Mouse (Mus musculus): ENCODE measurements around the gene Dram1.
"Not testable (repeated sequence)": the region's sequence is repeated elsewhere in the genome, so short reads cannot be mapped to it uniquely, and the experiment has no call there.

Dram1 gene

DNA sequence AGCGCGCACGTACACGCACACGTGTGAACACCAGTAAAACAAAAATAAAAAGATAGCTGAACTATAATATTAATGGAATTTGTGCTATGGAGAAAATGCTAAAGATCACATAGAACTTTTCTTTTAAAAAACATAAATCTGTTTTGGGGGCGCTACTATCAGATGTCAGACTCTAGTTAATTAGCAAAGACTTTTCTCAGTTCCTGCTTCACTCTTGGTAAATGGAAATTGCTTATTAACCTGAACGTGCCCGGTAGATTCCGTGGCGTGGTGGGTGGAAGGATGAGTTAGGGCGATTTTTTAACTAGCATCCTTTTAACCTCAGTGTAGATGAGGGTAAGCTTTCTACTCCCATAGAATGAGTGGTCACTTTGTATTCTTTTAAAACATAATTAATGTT is 6.4 kb upstream of the Dram1 start:
- no peak for DNase-seq

DNA sequence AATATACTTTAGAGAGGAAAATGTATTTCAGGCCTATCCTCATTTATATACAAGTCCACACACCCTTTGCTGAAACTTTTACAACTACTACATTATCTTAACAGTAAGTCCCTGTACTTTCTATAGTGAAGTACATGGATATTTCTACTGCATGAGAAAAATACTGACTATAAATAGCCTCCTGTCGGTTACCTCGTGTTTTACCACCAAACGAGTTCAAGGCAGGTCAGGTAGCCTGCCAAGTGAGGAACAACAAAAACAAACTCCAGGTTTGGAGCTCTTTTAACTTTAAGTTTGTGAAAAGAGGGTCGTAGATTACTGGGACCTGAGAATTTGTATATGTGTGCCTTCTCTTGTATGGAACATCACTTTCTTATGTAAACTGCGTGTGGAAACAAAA is 5.2 kb upstream of the Dram1 start:
- DNase-seq, result no peak

DNA sequence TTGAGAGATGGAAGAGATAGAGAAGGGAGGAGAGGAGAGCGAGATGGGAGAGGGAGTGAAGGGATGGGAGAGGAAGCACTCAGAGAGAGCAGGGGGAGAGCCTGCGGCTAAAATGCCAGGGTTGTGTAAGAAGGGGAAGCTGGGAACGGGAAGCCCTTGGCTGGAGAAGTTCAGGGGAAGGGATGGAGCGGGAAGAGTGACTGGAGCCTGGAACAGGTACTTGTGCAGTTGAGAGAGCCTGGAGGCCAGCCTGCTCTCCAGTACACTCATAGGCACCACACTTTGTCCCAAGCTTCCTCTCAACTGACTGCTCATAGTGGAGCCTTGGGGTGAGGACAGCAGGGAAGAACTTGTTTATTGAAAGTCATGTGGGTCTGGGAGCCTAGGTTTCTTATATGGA is 4.6 kb upstream of the Dram1 start:
- DNase-seq, result peak; percentile 46

DNA sequence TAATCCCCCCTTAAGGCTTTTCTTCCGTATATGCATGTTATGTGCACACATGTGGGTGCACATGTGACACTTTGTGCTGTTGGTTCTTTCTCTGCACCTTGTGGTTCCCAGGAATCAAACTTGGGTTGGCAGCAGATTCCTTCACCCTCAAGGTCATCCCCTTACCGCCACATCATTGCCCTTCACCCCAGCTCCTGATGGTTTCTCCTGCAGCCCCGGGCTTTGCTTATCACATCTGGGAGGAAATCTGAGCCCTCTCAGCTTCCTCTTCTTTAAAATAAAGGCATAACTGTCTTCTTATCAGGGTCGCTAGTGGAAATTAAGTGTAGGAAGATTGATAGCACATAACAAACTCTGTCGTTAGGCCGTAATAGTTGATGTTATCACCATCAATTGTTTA is 3.1 kb upstream of the Dram1 start:
- no peak for DNase-seq

DNA sequence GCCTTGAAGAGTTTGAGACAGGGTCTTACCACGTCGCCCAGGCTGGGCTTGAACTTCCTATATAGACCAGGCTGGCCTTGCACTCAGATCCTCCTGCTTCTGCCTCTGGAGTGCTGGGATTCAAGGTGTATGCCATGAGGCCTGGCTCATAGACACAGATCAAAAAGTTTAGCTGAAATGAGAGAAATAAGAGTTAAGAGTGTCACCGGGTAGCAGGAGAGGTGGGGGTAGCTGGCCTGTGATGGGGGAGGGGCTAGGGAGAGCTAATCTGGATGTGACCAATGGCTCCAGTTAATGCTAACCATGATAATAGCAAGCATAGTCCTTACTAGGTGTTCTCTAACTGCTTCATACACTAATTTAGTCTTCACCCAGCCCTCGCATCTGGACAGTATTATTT is 2.4 kb upstream of the Dram1 start:
- DNase-seq, result no peak

DNA sequence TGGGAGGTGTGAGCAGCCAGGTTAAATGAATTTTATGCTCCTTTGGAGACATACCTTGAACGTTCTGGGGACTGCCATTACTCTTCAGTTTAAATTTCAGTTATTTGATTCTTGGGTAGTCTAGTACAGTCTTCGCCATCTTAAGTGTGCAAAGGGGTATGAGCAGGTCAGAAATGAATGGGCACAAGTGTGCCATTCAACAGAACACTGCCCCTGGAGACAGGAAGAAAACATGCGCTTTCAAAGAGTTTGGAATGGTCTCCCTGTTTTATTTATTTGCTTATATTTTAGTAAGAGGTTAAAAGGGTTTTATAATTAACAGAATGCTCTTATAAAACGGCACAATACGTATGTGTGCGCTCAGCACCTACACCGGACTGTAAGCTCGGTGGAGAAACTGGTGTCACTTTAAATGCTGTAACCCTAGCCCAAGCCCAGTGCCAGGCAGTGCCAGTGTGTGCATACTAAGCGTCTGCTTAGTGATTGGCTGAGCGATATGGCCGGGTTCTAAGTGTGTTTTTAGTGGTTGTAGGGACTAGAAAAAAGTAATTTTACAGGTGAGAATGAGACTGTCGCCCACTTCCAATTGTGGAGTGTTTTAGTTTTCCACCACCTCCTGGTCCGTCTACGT is 1.7 kb upstream of the Dram1 start:
- no peak for DNase-seq

DNA sequence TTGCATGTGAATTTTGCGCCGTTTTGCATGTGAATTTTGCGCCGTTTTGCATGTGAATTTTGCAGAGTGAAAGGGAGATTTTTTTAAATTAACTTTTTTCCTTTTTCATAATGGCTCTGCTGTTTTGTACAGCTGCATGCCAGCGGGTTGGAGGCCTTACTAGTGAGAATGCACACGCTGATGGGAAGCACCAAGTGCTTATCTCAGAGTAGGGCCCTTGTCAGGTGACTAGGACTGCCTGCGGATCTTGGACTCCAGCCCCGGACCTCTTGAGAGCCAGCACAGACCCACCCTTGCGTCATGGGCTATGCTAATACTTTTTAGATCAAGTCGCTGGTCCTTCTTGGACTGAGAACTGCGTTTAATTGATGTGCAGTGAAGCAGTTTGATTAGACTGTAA is 1.1 kb upstream of the Dram1 start:
- peak; percentile 89 for DNase-seq

DNA sequence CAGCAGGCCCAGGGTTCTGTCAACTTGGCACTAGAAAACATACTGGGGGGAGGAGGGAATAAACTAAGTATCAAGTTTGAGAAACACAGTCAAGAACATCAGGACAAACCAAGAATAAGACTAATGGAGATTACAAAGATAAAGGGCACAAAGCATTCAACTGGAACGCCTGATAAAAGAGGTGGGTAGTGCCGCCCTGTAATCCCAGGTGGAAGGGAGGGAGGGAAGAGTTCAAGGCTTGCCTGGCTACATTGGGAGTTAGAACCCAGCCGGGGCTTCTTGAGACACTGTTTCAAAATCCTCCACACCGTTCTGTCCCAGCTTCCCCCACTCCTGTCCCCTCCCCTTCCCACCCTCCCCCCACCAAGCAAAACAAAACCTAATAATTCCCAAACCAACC is 1.2 kb downstream of the Dram1 start:
- no peak for DNase-seq

DNA sequence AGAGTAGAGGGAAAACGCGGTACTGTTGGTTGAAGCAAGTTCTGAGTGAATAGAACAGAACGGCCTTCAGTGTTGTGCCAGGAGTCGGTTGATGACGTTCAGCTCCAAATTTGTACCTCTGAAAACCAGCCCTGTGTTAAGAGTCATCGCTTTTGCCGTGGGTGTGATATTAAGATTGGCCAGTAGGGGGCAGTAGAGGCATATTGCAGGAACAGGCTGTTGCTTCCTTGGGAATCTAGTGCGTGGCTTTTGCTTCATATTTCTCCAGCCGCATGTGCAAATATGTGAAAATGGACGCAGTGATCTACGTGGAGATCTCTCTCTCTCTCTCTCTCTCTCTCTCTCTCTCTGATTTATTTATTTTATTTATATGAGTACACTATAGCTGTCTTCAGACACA is 2.1 kb downstream of the Dram1 start:
- peak; percentile 95 for DNase-seq

DNA sequence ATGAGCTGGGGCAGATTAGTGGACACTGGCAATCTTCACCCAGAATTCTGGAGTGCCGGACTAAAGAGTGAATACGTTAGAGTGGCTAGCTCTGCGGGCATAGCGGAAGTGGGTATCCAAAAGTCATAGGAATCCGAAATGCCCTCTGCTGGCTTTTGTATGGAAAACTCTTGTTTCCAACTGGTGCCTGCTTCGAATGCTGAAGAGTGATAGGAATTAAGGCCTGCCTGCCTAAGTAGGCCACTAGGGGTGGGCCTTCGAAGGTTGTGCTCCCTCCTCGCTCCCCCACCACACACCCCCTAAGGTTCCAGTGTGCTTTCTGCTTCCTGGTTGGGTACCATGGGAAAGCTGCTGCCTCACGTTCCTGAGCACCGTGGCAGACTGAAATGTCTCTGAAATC is 3.9 kb downstream of the Dram1 start:
- no peak for DNase-seq

DNA sequence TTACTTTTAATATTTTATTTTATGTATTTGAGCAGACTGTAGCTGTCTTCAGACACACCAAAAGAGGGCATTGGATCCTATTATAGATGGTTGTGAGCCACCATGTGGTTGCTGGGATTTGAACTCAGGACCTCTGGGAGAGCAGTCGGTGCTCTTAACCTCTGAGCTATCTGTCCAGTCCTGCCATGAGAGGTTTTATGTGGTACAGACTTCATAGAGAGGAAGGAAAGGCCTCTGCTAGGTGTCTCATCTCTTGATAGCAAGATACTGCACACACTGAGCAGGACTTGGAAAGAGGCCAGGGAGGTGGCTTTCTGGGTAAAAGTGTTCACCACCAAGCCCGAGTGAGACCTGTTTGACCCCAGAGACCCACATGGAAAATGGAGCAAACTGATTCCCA is 5.9 kb downstream of the Dram1 start:
- DNase-seq, result not testable (repeated sequence)

DNA sequence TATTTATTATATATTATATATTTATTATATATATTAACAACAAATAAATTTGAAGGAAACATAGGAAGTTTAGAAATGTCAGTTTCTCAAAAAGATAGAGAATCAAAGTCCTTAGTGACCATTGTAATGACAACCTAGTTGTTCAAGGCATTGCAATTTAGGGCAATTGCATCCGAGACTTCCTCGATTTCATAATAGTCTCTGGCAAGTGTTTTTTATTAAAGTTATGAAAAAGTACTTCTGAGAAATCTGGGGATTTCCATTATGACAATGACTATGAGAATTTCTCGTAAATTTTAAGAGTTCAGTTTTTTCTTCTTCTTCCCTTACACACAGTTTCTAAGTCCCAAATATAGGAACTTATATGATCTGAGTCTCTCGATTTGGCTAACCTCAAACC is 6.4 kb downstream of the Dram1 start:
- DNase-seq, result no peak

DNA sequence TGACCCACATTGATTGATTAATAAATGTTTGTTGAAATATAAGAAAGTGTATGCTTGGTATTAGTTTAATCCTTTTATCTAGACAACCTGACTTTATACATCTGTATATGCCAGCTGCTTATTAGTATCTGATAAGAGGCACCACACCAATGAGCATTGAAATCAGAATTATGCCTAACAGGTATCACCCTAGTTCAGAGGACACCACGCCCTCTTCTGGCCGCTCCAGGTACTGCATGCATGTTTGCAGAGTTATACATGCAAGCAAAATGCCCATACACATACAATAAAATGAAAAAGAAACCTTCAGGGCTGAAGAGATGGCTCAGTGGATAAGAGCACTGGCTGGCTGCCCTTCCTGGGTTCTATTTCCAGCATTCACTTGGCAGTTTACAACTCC is 7.1 kb downstream of the Dram1 start:
- peak; percentile 76 for DNase-seq

DNA sequence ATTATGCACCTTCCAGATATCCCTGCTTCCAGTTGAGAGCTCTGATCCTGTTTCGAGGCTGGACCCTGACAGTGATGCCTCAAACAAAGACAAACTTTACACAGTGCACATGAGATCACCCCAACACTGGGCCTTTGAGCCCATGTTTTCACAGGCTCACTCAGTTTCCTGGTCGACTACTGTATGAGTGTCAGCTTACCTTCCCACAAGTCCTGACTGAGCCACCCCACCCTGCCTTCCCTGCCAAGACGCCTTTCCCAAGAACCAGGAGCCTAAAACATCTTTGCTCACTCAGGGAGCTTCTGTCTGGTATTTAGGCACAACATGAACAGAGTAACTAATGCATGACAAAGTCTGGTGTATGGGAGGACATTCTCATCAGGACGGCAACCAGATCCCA is 9.6 kb downstream of the Dram1 start:
- DNase-seq, result no peak

DNA sequence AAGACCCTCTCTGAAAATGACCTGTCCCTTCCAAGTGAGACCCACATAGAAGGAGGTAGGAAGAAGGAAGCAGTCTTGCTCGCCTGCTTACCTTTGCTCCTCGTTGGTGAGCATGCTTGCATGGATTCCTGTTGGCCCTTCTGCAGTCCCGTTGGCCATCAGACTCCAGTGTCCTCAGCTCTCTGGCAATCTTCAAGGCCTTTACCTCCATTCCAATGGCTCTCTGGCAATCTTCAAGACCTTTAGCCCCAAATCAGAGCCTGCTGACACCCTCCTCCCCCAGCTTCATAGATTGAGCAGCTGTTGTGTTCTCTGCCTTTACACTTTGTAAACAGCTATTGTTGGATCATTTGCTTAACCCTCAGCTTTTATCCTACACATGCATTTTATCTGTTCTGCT is 14.7 kb downstream of the Dram1 start:
- DNase-seq, result no peak

DNA sequence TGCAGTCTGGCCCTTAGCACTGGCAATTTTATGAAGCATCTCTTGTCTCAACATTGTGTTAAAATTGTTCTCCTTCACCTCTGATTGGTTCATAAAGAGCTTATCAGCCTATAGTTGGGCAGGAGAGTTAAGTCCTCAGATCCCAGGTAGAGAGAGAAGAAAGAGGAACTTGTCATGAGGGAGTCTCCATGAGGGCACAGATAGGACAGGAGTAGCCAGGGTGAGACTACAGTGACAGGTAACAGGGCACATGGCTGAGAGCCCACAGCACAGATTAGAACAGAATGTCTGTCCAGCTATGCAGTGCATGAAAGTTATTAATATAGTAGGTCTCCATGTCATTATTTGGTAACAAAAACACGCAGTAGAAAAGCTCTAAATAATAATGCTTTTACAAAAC is 16.7 kb downstream of the Dram1 start:
- no peak for DNase-seq

DNA sequence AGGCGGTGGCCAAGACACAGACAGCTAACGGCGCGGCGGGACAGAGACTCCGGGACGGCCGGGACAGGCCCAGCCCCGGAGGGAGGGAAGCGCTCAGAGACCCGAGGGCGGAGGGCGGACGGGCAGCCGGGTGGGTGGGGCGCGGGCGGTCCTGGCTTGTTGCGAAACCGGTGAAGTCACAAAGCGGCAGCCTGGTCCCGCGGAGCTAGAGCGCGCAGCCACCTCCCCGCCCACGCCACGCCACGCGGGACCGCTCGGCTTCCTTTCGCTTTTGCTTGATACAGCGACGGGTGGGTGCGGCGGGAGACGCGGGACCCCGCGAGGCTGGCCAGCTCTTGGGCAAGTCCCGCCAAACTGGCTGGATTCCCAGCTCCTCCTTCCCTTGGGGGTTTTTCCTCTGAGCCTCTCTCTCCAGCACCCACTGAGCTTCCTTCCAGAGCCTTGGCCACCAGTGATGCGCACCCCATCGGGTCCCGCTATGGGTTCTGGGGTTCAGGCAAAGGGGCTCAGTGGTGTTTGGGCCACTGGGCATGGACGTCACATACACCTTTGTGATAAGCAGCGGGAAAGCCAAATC is 21.8 kb downstream of the Dram1 start:
- DNase-seq, result peak; percentile 85

DNA sequence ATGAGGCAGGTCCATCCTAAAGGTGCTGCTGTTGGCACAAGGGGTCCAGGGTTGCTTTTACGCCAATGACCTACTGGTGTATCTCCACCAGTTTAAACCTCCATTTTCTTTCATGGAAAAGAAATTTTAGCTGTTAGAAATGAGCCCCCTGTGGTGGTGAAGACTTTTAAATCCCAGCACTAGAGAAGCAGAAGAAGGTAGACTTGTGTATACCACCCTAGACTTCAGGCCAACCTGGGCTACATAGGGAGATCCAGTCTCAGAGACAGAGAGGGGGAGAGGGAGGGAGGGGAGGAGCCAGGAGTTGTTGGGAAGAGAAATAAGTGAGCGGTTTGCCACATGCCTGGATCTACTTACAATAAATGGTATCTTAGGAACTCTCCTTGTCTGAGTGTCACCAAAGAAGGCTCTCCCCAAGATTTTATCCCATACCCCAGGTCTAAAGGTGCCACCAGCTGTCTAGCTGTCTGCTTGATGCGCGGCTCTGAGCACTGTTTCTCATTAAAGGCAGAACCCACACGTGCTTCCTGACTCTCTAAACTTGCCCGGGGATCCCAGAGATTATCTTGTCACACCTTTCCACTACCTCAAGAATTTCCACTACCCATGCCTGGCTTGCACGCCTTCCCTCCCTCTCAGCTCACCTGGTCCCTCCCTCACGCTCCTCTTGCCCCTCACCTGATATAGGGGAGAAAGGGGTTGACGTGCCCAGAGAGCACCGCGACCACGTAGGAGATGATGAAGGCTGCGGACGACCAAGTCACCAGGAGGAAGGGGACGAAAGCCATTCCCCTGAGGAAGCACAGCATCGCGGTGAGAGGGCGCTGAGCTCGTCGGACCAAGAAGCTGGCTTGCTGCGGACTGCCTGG is 22.5 kb downstream of the Dram1 start:
- peak; percentile 45 for DNase-seq

DNA sequence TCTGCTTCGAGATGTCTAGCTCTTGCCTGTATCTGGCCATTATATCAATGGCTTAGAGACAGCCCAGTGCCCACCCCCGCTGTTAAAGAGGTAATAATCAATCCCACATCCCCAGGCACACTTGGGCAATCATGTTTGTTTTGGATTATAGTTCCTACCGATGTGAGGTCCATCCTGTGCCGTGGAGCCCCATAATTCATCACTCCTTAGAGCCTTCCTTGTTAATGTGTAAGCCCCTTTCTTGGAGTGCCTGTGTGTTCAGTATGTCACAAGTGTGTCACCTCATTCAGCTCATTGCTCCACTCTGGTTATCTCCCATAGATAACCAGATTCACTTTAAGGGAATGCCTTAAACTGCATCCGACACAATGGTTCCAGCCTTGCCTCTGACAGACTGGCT is 24.3 kb downstream of the Dram1 start:
- peak; percentile 42 for DNase-seq

DNA sequence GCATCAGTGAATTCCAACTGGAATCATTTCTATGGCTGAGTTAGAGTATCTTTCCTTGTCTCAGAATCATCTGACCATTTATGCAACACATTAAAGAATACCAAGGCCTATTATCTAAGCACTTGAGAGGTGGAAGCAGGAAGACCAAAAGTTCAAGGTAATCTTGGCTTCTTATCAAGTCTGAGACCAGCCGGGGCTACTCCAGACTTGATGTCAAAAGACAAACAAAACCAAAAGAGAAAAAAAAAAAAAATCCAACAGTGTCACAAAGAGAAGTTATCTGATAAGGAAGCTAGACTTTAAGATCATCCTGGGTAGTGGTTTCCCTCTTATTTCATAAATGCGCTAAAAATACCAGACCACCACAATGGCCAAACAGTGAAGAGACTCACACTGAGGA is 26.3 kb downstream of the Dram1 start:
- peak; percentile 58 for DNase-seq

DNA sequence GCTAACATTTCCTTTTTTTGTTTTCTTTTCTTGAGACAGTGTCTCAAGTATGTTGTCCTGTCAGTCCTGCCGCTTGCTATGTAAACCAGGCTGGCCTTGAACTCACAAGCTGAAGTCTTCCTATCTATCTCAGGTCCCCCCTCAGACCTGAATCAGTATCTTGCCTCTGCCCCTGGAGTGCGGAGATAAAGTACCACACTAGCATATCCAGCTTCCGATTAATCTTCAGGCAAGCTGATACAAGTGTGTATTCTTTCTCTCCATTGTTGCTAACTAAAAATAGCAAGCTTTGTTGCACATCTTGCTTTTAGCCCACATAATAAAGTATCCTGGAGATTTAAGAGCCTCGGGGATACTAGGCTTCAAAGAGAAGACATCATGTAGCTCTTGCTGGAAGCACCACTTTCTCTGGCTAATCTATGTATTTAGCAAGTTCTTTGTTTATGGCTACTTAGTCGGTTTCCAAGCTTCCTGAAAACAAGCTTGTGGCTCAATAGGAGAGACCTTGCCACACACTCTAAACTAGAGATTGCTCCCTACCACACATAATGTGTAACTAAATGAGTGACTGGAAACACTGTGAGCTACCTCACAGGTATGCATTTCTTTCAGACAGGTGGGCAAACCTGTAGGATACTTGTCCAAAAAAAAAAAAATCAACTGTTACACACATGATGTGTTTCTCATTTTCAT is 27.3 kb downstream of the Dram1 start:
- DNase-seq, result peak; percentile 34

DNA sequence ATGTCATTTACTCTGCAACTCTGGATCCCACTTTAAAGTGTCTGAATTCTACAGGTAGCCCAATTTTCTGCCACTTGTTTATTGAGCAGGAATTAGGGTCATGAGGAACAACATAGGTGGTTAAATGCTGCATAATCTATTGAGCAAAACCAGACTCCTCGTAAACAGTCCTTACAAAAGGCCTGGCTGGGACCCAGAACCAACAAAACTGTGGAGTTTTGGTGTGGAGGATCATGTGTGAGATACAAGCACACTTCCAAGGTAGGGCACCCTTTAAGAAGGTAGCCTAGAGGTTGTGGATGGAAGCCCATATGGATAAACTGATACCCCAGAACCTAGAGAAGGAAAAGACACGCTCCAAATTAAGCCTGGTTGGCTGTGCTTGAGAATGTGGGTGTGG is 28.2 kb downstream of the Dram1 start:
- peak; percentile 71 for DNase-seq

DNA sequence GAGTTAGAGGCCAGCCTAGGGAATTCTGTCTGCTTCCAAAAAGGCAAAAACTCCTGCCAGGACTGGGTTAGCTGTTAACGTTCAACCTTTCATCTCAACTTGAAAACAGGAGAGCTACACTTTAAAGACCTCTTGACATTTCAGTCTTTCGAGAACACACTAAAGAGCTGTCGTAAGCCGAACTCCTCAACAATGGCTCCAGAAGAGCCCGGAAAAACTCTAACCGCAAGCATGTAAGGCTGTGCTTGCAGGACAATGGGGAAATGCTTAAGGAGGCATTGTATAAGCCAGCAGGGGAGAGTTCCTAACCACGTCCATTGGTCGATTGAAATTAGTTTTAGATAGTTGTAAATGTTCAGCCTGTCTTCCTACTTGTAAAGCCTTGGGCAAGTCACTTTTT is 29.1 kb downstream of the Dram1 start:
- DNase-seq, result peak; percentile 82
